Mouse (Mus musculus) lung, postnatal 0 days (tissue): ENCODE results near the gene Lst1. TPM values are rescaled to one million over a fixed set of nuclear protein-coding genes. Genes with fewer than 3 reads are reported as not detected.
A peak's percentile ranks its signal among the peaks of the same experiment; 100 is the strongest.

ENCODE experiments used
- ATAC-seq: fragments of 200-750 bp; cut with Nextera tagmentation; 2 replicates; pipeline ENCODE4 v1.8.0; 2017; ENCODE audit warnings: moderate library complexity
- DNase-seq: peaks from one replicate; pipeline ENCODE4 v3.0.0-alpha.2; 2016; ENCODE audit warnings: low spot score
- H3K27ac ChIP-seq: fragments of 300-500 bp; sonication (generic); 2 replicates; pipeline ENCODE4 v1.5.1; 2014; ENCODE audit warnings: antibody characterized with exemption, mild to moderate bottlenecking, low read length, mixed read lengths
- H3K27me3 ChIP-seq: fragments of 300-500 bp; sonication (generic); replicated peaks from 2 replicates; pipeline ENCODE4 v1.6.1; 2014; ENCODE audit warnings: low read length, mixed read lengths; ENCODE audit not compliant: insufficient read depth
- H3K36me3 ChIP-seq: fragments of 300-500 bp; sonication (generic); 2 replicates; pipeline ENCODE4 v1.6.1; 2014; ENCODE audit warnings: low read length, mixed read lengths; ENCODE audit not compliant: insufficient read depth
- H3K4me1 ChIP-seq: fragments of 300-500 bp; sonication (generic); 2 replicates; pipeline ENCODE4 v1.6.1; 2014; ENCODE audit warnings: antibody characterized with exemption, low read depth, low read length, mixed read lengths; ENCODE audit not compliant: insufficient read depth
- H3K4me2 ChIP-seq: fragments of 300-500 bp; sonication (generic); replicated peaks from 2 replicates; pipeline ENCODE4 v1.6.1; 2014; ENCODE audit warnings: low read depth, mild to moderate bottlenecking, low read length, moderate library complexity, mixed read lengths
- H3K4me3 ChIP-seq: fragments of 300-500 bp; sonication (generic); 2 replicates; pipeline ENCODE4 v1.5.1; 2014; ENCODE audit warnings: low read depth, low read length
- H3K9ac ChIP-seq: fragments of 300-500 bp; sonication (generic); replicated peaks from 2 replicates; pipeline ENCODE4 v1.6.1; 2014; ENCODE audit warnings: low read depth, mild to moderate bottlenecking
- H3K9me3 ChIP-seq: fragments of 300-500 bp; sonication (generic); 2 replicates; pipeline ENCODE4 v1.6.1; 2016; ENCODE audit warnings: low read length, mixed read lengths
- CTCF ChIP-seq: IDR thresholded peaks from 2 replicates; pipeline ENCODE4 v1.5.1; 2016; ENCODE audit warnings: antibody characterized with exemption, mild to moderate bottlenecking
- EP300 ChIP-seq: IDR thresholded peaks from 2 replicates; pipeline ENCODE4 v1.6.1; 2016; ENCODE audit warnings: antibody characterized with exemption, mild to moderate bottlenecking, control low read depth
- WGBS: fragments of 180-500 bp; shearing (Covaris S2); extraction: QIAGEN DNeasy Blood & Tissue Kit; methylation state at CpG from one replicate; pipeline ENCODE4 v1.1.7; 2014; 5-methylcytosine and 5-hydroxymethylcytosine counted together
- polyA plus RNA-seq: library from polyadenylated mRNA; unstranded; fragments of >200 nt; fragmentation: Nextera tagmentation; extraction: Ambion mirVana; gene quantifications from 2 replicates; pipeline ENCODE4 v1.2.1, GENCODE M21; 2015

Gene Lst1
- polyA plus RNA-seq, 1 experiment from 2014 or later: 27.5 TPM

- DNase-seq: peak; percentile 48
- H3K27me3 ChIP-seq: no peaks in the 10 kb centered on the region
- peak overlapping the region; percentile 97 for H3K4me3 ChIP-seq
- peaks cover 12% of the 10 kb centered on the region for H3K4me1 ChIP-seq
- H3K4me2 ChIP-seq: peak overlapping the region; percentile 71
- TF ChIP-seq EP300 (no peak), CTCF (no peak)
- H3K27ac ChIP-seq: peak overlapping the region; percentile 97
- 0% methylated on average over 14 of the region's 28 CpGs for WGBS
- no peak for ATAC-seq
- H3K9ac ChIP-seq: peak overlapping the region; percentile 99
- no peaks in the 10 kb centered on the region for H3K9me3 ChIP-seq
- peaks cover 26% of the 10 kb centered on the region for H3K36me3 ChIP-seq
Measured at GRCm38 (mm10) chr17:35164218-35164567, 24.0 kb downstream of the Lst1 start.

GRCm38 (mm10) chr17:35163326-35164081, 24.7 kb downstream of the Lst1 start:
- Histone ChIP-seq H3K36me3 (peaks cover 33% of the 10 kb centered on the region), H3K4me2 (peak overlapping the region; percentile 71), H3K27ac (peak overlapping the region; percentile 97), H3K4me3 (peak overlapping the region; percentile 97), H3K4me1 (peaks cover 12% of the 10 kb centered on the region), H3K27me3 (no peaks in the 10 kb centered on the region), H3K9me3 (no peaks in the 10 kb centered on the region), H3K9ac (peak overlapping the region; percentile 99)
- WGBS: 5% methylated on average over 8 of the region's 8 CpGs
- no peak for ATAC-seq
- TF ChIP-seq EP300: no peak
- TF ChIP-seq CTCF: no peak
- peak; percentile 37 for DNase-seq

- H3K27ac ChIP-seq: 0 out of 2 replicates have a peak overlapping the region, but pooled peaks have one; percentile 33
- H3K9ac ChIP-seq: peak overlapping the region; percentile 99
- no peak for TF ChIP-seq EP300
- TF ChIP-seq CTCF: no peak
- no peaks in the 10 kb centered on the region for H3K9me3 ChIP-seq
- H3K4me2 ChIP-seq: peak overlapping the region; percentile 71
- WGBS: 11% methylated on average over 12 of the region's 12 CpGs
- no peaks in the 10 kb centered on the region for H3K27me3 ChIP-seq
- no peak for ATAC-seq
- peaks cover 12% of the 10 kb centered on the region for H3K4me1 ChIP-seq
- peak overlapping the region; percentile 97; the same call in 1 of the 2 replicates for H3K4me3 ChIP-seq
- H3K36me3 ChIP-seq: peaks cover 40% of the 10 kb centered on the region
- DNase-seq: peak; percentile 39
Measured at GRCm38 (mm10) chr17:35162730-35163129, 25.5 kb downstream of the Lst1 start.

- Histone ChIP-seq H3K27me3 (no peaks in the 10 kb centered on the region), H3K4me3 (peak overlapping the region; percentile 97; the same call in 1 of the 2 replicates), H3K36me3 (peaks cover 46% of the 10 kb centered on the region), H3K27ac (peak overlapping the region; percentile 11; the same call in 1 of the 2 replicates), H3K9me3 (no peaks in the 10 kb centered on the region), H3K4me1 (peaks cover 12% of the 10 kb centered on the region), H3K9ac (no peak overlapping the region), H3K4me2 (no peak overlapping the region; the same call in 1 of the 2 replicates)
- TF ChIP-seq CTCF: no peak
- no peak for TF ChIP-seq EP300
- DNase-seq (no peak), ATAC-seq (no peak)
- WGBS: 53% methylated on average over 14 of the region's 14 CpGs
Measured at GRCm38 (mm10) chr17:35162121-35162520, 26.1 kb downstream of the Lst1 start.

- Histone ChIP-seq H3K9me3 (no peaks in the 10 kb centered on the region), H3K4me3 (no peak overlapping the region), H3K27ac (no peak overlapping the region), H3K4me2 (no peak overlapping the region), H3K4me1 (peaks cover 12% of the 10 kb centered on the region), H3K27me3 (no peaks in the 10 kb centered on the region), H3K36me3 (peaks cover 52% of the 10 kb centered on the region), H3K9ac (no peak overlapping the region)
- ATAC-seq: no peak
- DNase-seq: no peak
- WGBS: 72% methylated on average over 11 of the region's 11 CpGs
- TF ChIP-seq CTCF: no peak
- TF ChIP-seq EP300: no peak
Measured at GRCm38 (mm10) chr17:35161421-35161820, 26.8 kb downstream of the Lst1 start.

GRCm38 (mm10) chr17:35159638-35160037, 28.6 kb downstream of the Lst1 start:
- DNase-seq (no peak), ATAC-seq (no peak)
- Histone ChIP-seq H3K9ac (no peak overlapping the region), H3K27me3 (no peaks in the 10 kb centered on the region), H3K27ac (no peak overlapping the region), H3K9me3 (no peaks in the 10 kb centered on the region), H3K36me3 (peaks cover 70% of the 10 kb centered on the region), H3K4me1 (peaks cover 6% of the 10 kb centered on the region; the same call in 1 of the 2 replicates), H3K4me2 (no peak overlapping the region), H3K4me3 (no peak overlapping the region)
- TF ChIP-seq CTCF (no peak), EP300 (no peak)
- 84% methylated on average over 7 of the region's 7 CpGs for WGBS
